Mouse (Mus musculus): ENCODE measurements around the gene Rph3al.

Rph3al gene

GRCm38 (mm10) chr11:75810526-75810925, 127.7 kb downstream of the Rph3al start:
- H3K36me3 ChIP-seq (ENCODE audit: control insufficient read depth, insufficient read depth, low read length, poor library complexity, severe bottlenecking), result no peaks in the 10 kb centered on the region
- H3K27me3 ChIP-seq (ENCODE audit: control insufficient read depth, insufficient read depth, low read length, poor library complexity, severe bottlenecking), result no peaks in the 10 kb centered on the region; the same call in 1 of the 2 replicates
- no peak for DNase-seq (ENCODE audit: low read depth, low spot score)

DNA sequence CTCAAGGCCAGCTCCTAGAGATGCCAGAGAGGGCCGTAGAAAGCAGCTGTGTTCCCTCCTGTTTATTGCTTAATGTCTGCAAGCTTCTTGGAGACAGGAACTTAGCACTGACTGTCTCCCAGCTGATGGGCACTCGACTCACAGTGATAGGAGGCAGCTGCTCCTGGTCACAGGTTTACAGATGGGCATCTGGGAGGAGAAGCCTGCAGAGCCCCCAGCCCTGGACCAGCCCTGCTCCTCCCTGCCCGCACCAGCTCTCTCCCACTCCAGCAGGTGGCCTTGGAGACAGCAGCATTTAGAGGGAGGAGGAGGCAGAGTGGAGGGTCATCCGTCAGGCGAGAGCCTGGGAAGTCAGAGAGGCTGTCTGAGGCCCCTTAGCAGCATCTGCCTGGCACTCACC, 130.7 kb downstream of the Rph3al start:
- H3K36me3 ChIP-seq (ENCODE audit: control insufficient read depth, insufficient read depth, low read length, poor library complexity, severe bottlenecking), result no peaks in the 10 kb centered on the region
- H3K27me3 ChIP-seq (ENCODE audit: control insufficient read depth, insufficient read depth, low read length, poor library complexity, severe bottlenecking), result no peaks in the 10 kb centered on the region; the same call in 1 of the 2 replicates
- DNase-seq (ENCODE audit: low read depth, low spot score), result no peak

GRCm38 (mm10) chr11:75801771-75802550, 136.3 kb downstream of the Rph3al start:
- Histone ChIP-seq H3K36me3 (ENCODE audit: control insufficient read depth, insufficient read depth, low read length, poor library complexity, severe bottlenecking) (no peaks in the 10 kb centered on the region), H3K27me3 (ENCODE audit: control insufficient read depth, insufficient read depth, low read length, poor library complexity, severe bottlenecking) (no peaks in the 10 kb centered on the region)
- no peak for DNase-seq (ENCODE audit: low read depth, low spot score)

GRCm38 (mm10) chr11:75801369-75801768, 136.9 kb downstream of the Rph3al start:
- DNase-seq (ENCODE audit: low read depth, low spot score), result no peak
- H3K27me3 ChIP-seq (ENCODE audit: control insufficient read depth, insufficient read depth, low read length, poor library complexity, severe bottlenecking), result no peaks in the 10 kb centered on the region

DNA sequence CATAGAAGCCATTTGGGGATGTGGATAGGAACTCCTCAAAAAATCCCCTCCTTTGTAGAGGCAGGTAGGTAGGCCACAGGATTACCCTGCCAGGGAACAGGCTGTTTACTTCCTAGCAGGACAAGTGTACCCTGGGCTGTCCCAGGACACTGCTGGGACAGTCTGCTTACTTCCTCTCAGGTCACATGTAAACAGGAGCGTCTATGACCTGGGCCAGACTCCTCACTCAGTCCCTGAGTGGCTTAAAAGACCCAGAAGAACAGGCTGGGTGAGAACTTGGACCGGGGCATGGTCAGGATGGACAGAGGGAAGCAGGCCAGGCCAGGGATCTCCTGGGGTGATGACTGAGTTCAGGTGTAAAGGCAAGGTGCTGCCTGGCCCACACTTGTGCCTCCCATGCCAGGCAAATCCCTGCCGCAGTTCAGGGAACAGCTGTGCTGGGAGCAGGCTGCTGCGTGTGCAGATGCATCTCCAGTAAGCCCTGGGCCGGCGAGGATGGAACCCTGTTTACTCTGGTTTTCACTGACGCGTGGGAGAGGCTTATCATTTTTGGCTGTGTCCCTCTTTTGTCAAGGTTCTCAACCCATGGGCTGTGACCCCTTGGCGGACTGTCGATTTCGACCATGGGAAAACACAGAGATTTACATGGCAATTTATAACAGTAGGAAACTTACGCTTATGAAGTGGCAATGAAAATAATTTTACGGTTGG, 141.5 kb downstream of the Rph3al start:
- no peak for DNase-seq (ENCODE audit: low read depth, low spot score)
- no peaks in the 10 kb centered on the region for H3K36me3 ChIP-seq (ENCODE audit: control insufficient read depth, insufficient read depth, low read length, poor library complexity, severe bottlenecking)
- H3K27me3 ChIP-seq (ENCODE audit: control insufficient read depth, insufficient read depth, low read length, poor library complexity, severe bottlenecking), result no peaks in the 10 kb centered on the region

More at GRCm38 (mm10) chr11:75801369-75801768, 136.9 kb downstream of the Rph3al start:
- H3K36me3 ChIP-seq (ENCODE audit: control insufficient read depth, insufficient read depth, low read length, poor library complexity, severe bottlenecking), result no peaks in the 10 kb centered on the region

DNA sequence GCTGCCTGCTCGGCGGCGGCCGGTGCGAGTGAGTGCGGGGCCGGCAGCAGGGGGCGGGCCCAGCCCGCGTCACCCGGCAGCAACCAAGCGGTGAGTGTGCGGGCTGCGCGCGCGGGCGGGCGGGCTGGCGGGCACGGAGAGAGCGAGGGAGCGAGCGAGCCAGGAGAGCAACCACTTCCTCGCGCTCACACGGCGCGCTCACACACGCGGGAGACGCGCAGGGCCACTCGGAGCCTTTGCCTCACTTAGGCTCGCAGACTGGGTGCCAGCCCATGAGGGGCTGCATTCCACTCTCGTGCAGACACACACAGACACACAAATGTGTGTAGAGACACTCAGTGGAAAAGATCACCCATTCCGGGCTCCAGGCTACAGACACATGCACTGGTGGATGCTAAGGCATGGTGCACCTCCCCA, 142.2 kb downstream of the Rph3al start, which contains the start of gene Doc2b:
Gene Doc2b, minus strand, starts transcription at position 21 of the 417 bp plus-strand sequence.
- Histone ChIP-seq H3K27me3 (ENCODE audit: control insufficient read depth, insufficient read depth, low read length, poor library complexity, severe bottlenecking) (no peaks in the 10 kb centered on the region), H3K36me3 (ENCODE audit: control insufficient read depth, insufficient read depth, low read length, poor library complexity, severe bottlenecking) (no peaks in the 10 kb centered on the region)
- DNase-seq (ENCODE audit: low read depth, low spot score), result no peak

DNA sequence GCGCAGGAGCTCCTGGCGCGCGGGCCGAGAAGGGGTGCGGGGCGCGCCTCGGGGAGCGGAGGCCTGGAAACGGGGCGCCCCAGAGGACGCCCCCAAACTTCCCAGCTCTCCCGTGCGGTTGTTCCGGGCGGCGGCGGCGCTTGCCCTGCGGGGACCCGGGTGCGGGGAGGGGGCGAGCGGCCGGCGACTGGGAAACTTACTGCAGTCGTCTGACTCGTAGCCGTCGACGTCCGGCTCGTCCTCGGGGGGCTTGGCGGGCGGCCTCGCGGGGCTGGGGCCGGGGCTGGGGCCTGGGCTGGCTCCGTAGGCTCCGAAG, 142.9 kb downstream of the Rph3al start:
- no peaks in the 10 kb centered on the region for H3K27me3 ChIP-seq (ENCODE audit: control insufficient read depth, insufficient read depth, low read length, poor library complexity, severe bottlenecking)
- no peak for DNase-seq (ENCODE audit: low read depth, low spot score)
- no peaks in the 10 kb centered on the region for H3K36me3 ChIP-seq (ENCODE audit: control insufficient read depth, insufficient read depth, low read length, poor library complexity, severe bottlenecking)

GRCm38 (mm10) chr11:75794602-75795320, 143.5 kb downstream of the Rph3al start:
- DNase-seq (ENCODE audit: low read depth, low spot score), result no peak
- no peaks in the 10 kb centered on the region; the same call in 1 of the 2 replicates for H3K27me3 ChIP-seq (ENCODE audit: control insufficient read depth, insufficient read depth, low read length, poor library complexity, severe bottlenecking)
- no peaks in the 10 kb centered on the region for H3K36me3 ChIP-seq (ENCODE audit: control insufficient read depth, insufficient read depth, low read length, poor library complexity, severe bottlenecking)

GRCm38 (mm10) chr11:75793351-75793750, 144.9 kb downstream of the Rph3al start:
- DNase-seq (ENCODE audit: low read depth, low spot score), result no peak
- no peaks in the 10 kb centered on the region for H3K36me3 ChIP-seq (ENCODE audit: control insufficient read depth, insufficient read depth, low read length, poor library complexity, severe bottlenecking)
- no peaks in the 10 kb centered on the region; the same call in 1 of the 2 replicates for H3K27me3 ChIP-seq (ENCODE audit: control insufficient read depth, insufficient read depth, low read length, poor library complexity, severe bottlenecking)

GRCm38 (mm10) chr11:75792535-75792934, 145.7 kb downstream of the Rph3al start:
- DNase-seq (ENCODE audit: low read depth, low spot score), result no peak
- H3K27me3 ChIP-seq (ENCODE audit: control insufficient read depth, insufficient read depth, low read length, poor library complexity, severe bottlenecking), result no peaks in the 10 kb centered on the region; the same call in 1 of the 2 replicates
- H3K36me3 ChIP-seq (ENCODE audit: control insufficient read depth, insufficient read depth, low read length, poor library complexity, severe bottlenecking), result no peaks in the 10 kb centered on the region

- DNase-seq (ENCODE audit: low read depth, low spot score), result no peak
- no peaks in the 10 kb centered on the region; the same call in 1 of the 2 replicates for H3K27me3 ChIP-seq (ENCODE audit: control insufficient read depth, insufficient read depth, low read length, poor library complexity, severe bottlenecking)
- no peaks in the 10 kb centered on the region for H3K36me3 ChIP-seq (ENCODE audit: control insufficient read depth, insufficient read depth, low read length, poor library complexity, severe bottlenecking)
Measured at GRCm38 (mm10) chr11:75785897-75786296, 152.3 kb downstream of the Rph3al start.

DNA sequence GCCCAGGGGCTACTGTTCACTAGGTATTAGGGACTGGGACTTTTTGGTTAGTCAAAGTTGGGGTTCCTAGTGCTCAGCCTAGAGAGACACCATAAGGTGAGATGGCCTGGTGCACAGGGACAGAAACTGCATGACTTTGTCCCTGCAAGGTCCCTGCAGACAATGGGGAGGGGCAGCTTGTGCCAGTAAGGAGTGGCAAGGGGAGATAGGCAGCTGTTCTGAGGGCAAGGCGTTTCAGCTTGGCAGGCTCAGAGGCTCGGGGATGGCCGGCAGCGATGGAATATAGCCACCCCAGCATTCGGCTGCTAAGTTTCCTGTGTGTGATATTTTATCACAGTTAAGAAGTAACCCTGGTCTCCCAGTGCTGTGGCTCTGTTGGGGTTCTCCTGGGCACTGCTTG, 154.4 kb downstream of the Rph3al start:
- Histone ChIP-seq H3K27me3 (ENCODE audit: control insufficient read depth, insufficient read depth, low read length, poor library complexity, severe bottlenecking) (no peaks in the 10 kb centered on the region), H3K36me3 (ENCODE audit: control insufficient read depth, insufficient read depth, low read length, poor library complexity, severe bottlenecking) (no peaks in the 10 kb centered on the region)
- no peak for DNase-seq (ENCODE audit: low read depth, low spot score)

GRCm38 (mm10) chr11:75781919-75782318, 156.3 kb downstream of the Rph3al start:
- no peaks in the 10 kb centered on the region for H3K27me3 ChIP-seq (ENCODE audit: control insufficient read depth, insufficient read depth, low read length, poor library complexity, severe bottlenecking)
- DNase-seq (ENCODE audit: low read depth, low spot score), result peak; percentile 70
- no peaks in the 10 kb centered on the region for H3K36me3 ChIP-seq (ENCODE audit: control insufficient read depth, insufficient read depth, low read length, poor library complexity, severe bottlenecking)
